In genomic region chr13:94155657-94156429, GRCm38 (mm10) we compare ENCODE assay signal across 8 mouse cellular contexts.
DNase-seq lines count a peak whose midpoint lies in the region; ATAC-seq lines count a peak whose summit lies in the region.
"Had no signal": no experiment of that assay in that cellular context is flagged by ENCODE, and none has a peak within 500 bp of the region (broad histone marks: within the 10 kb centered on the region; RNA-seq: fewer than 3 reads in every experiment).

No protein-coding gene starts in this region.

- H3K4me2 ChIP-seq in kidney, embryonic 16.5 days (replicated peaks; ENCODE audit: low read depth, low read length), result no peak overlapping the region
- H3K4me2 ChIP-seq: limb, embryonic 15.5 days had no signal

- H3K27me3 ChIP-seq in kidney, embryonic 16.5 days (ENCODE audit: insufficient read depth, low read length), result no peaks in the 10 kb centered on the region
- H3K27me3 ChIP-seq: limb, embryonic 15.5 days had no signal

- peaks cover 2% of the 10 kb centered on the region; the same call in 1 of the 2 replicates for H3K9me3 ChIP-seq in kidney, embryonic 16.5 days (ENCODE audit: low read length)
- H3K9me3 ChIP-seq: limb, embryonic 15.5 days had no signal

- WGBS in kidney, embryonic 16.5 days, result 60% methylated on average over 9 of the region's 9 CpGs
- WGBS in macrophage (ENCODE audit: missing documents), result 73% methylated on average over 9 of the region's 9 CpGs

- 0 out of 2 replicates have a peak, but pooled peaks cover 6% of the 10 kb centered on the region for H3K36me3 ChIP-seq in kidney, embryonic 16.5 days (ENCODE audit: insufficient read depth, low read length)
- H3K36me3 ChIP-seq in macrophage (ENCODE audit: inconsistent target), result no peaks in the 10 kb centered on the region
- H3K36me3 ChIP-seq: limb, embryonic 15.5 days had no signal

- no peak for DNase-seq in kidney, adult 9 months
- DNase-seq in Muller cell, postnatal 12 days (ENCODE audit: inconsistent ontology term), result peak; percentile 96
- peak; percentile 30 for DNase-seq in adrenal gland, postnatal 25 days
- DNase-seq in cerebellum, adult 11-12 months, result no peak
- DNase-seq in B cell, adult 2 months, result no peak

- no peak overlapping the region for H3K27ac ChIP-seq in kidney, embryonic 16.5 days (ENCODE audit: low read length)
- peak overlapping the region; percentile 98 for H3K27ac ChIP-seq in macrophage
- H3K27ac ChIP-seq: limb, embryonic 15.5 days had no signal

- 0 out of 2 replicates have a peak, but pooled peaks have one; percentile 53 for ATAC-seq in kidney, embryonic 16.5 days (ENCODE audit: low FRiP score, low TSS enrichment)

- H3K79me2 ChIP-seq in macrophage (ENCODE audit: inconsistent target), result peaks cover 20% of the 10 kb centered on the region; the same call in 1 of the 2 replicates

- H3K9ac ChIP-seq in kidney, embryonic 16.5 days (replicated peaks; ENCODE audit: low read length), result no peak overlapping the region
- H3K9ac ChIP-seq: limb, embryonic 15.5 days had no signal

- H3K4me1 ChIP-seq in kidney, embryonic 16.5 days (ENCODE audit: insufficient read depth, low read length), result peaks cover 31% of the 10 kb centered on the region

- no peak overlapping the region for H3K4me3 ChIP-seq in kidney, embryonic 16.5 days (ENCODE audit: low read length)
- H3K4me3 ChIP-seq in macrophage (ENCODE audit: inconsistent target), result no peak overlapping the region
- H3K4me3 ChIP-seq: limb, embryonic 15.5 days had no signal

Comparison
In these comparisons a context has a peak if more than half of its experiments do, and no peak if none do; other contexts are left out.
1. DNase-seq: peak in Muller cell, postnatal 12 days (single experiment) and adrenal gland, postnatal 25 days (single experiment); none in kidney, adult 9 months (single experiment), cerebellum, adult 11-12 months (single experiment) and B cell, adult 2 months (0 of 2).